Mouse (Mus musculus): ENCODE results near the gene Bricd5. TPM values are rescaled to one million over a fixed set of nuclear protein-coding genes. Genes with fewer than 3 reads are reported as not detected.

The Bricd5 gene
- total and polyA plus RNA-seq, 3 experiments = 0.98 TPM; not detected in 2

DNA sequence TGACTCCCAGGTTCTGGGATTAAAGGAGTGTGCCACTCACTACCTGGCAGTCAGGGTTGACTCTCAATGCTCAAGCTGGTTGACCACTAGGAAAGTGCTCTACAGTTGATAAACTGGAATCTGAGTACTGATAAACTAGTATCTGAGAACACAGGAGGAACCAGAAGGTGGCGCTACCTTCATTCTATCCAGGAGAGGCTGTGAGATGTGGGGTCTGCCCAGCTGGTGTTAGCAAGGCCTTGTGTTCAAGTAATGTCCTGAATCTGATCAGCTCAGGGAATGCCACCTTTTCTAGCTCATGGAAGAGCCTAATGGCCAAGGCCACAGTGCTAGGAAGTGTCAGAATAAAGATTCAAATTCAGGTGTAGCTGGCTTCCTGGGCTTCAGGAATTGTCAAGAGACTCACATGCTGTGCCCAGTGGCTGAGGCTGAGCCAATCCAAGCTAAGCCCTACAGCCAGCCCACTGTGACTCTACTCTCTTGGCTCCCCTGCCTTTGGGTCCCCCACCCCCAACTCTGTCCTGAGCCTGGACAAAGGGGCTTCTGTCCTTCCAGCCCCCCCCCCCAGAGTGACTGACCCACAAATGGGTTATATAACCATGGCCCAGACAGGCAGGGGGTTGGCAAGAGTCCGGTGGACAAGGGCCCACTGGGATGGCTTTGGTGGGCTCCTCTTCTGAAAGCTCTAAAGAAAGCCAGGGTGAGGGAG is 21.1 kb downstream of the Bricd5 start:
- peaks cover 30% of the 10 kb centered on the region for H3K27me3 ChIP-seq (replicated peaks)

DNA sequence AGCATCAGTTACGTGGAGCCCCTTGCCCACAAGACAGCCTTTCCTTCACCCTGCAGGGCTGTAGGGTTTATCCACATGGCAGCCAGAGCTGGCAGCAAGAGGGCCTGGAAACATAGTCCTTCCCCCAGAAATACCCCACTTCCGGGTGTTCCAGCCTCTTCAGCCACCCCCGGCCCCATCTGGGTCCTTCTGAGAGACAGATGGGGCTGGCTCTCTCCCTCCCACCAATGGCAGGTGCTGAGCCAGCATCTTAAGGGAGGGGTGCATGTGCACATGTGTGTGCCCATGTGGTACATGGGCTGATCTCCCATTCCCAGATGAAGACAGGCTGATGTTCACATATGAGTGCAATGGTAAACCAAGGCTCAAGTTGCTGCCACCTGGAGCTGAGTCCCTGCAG is 21.8 kb downstream of the Bricd5 start:
- H3K27me3 ChIP-seq (replicated peaks) = peaks cover 24% of the 10 kb centered on the region
- no peaks in the 10 kb centered on the region for H3K79me2 ChIP-seq (replicated peaks; ENCODE audit: control insufficient read depth, extremely low read depth, insufficient read depth, poor library complexity, severe bottlenecking)
- in situ Hi-C loops (cut with MboI; ENCODE audit: low pct_ligation_motif_present, low pct_unique_long_range_greater_than_20kb, low sequenced_read_pairs) = no loop called here
- no peaks in the 10 kb centered on the region for H3K4me1 ChIP-seq (ENCODE audit: control insufficient read depth in 1 of 2, insufficient read depth in 2 of 2)
- no peak for TF ChIP-seq HCFC1 (IDR thresholded peaks at IDR 0.05; ENCODE audit: low read depth, low read length)
- no peak for TF ChIP-seq ELF1 (IDR thresholded peaks at IDR 0.05; ENCODE audit: low read depth, low read length)
- no peak for TF ChIP-seq RCOR1 (conservative IDR thresholded peaks at IDR 0.05; ENCODE audit: low read depth, low read length)
- TF ChIP-seq UBTF (IDR thresholded peaks at IDR 0.05; ENCODE audit: low read depth, low read length) = no peak
- TF ChIP-seq CHD1 (IDR thresholded peaks at IDR 0.05; ENCODE audit: low read depth, low read length) = no peak
- TF ChIP-seq ZKSCAN1 (IDR thresholded peaks at IDR 0.05; ENCODE audit: borderline replicate concordance, low read depth, low read length) = no peak
- TF ChIP-seq CTCF (conservative IDR thresholded peaks at IDR 0.05 in 1 of 2, IDR thresholded peaks at IDR 0.05 in 1 of 2; ENCODE audit: low read depth in 2 of 2, low read length in 2 of 2) = no peak
- no peak for TF ChIP-seq MAX (IDR thresholded peaks at IDR 0.05; ENCODE audit: low read length)
- no peak for TF ChIP-seq ZC3H11A (IDR thresholded peaks at IDR 0.05; ENCODE audit: low read depth, low read length)
- no peak for TF ChIP-seq POLR2AphosphoS2 (IDR thresholded peaks at IDR 0.05; ENCODE audit: low read depth, low read length)
- no peak for TF ChIP-seq MEF2A (IDR thresholded peaks at IDR 0.05; ENCODE audit: borderline replicate concordance, low read depth, low read length)
- TF ChIP-seq ZMIZ1 (IDR thresholded peaks at IDR 0.05; ENCODE audit: low read depth, low read length) = no peak
- TF ChIP-seq JUND (conservative IDR thresholded peaks at IDR 0.05; ENCODE audit: low read depth, low read length) = no peak
- no peak for TF ChIP-seq RAD21 (IDR thresholded peaks at IDR 0.05; ENCODE audit: low read depth, low read length)
- TF ChIP-seq NRF1 (IDR thresholded peaks at IDR 0.05; ENCODE audit: low read depth, low read length) = no peak
- no peak for TF ChIP-seq MXI1 (IDR thresholded peaks at IDR 0.05; ENCODE audit: low read depth, low read length)
- no peak overlapping the region for H3K4me3 ChIP-seq (replicated peaks in 1 of 3; ENCODE audit: low read depth in 2 of 3, low read length in 2 of 3, poor library complexity in 1 of 3)
- H3K27ac ChIP-seq (ENCODE audit: insufficient read depth, low read depth) = no peak overlapping the region
- no peaks in the 10 kb centered on the region for H3K9me3 ChIP-seq (replicated peaks; ENCODE audit: low read length)
- no peak overlapping the region for H3K4me2 ChIP-seq (ENCODE audit: insufficient read depth, low read depth, poor library complexity, severe bottlenecking)
- H3K36me3 ChIP-seq (replicated peaks in 1 of 2; ENCODE audit: control insufficient read depth in 1 of 2, insufficient read depth in 1 of 2, low read length in 1 of 2) = no peaks in the 10 kb centered on the region
- no peak overlapping the region for H3K9ac ChIP-seq (ENCODE audit: insufficient read depth, low read depth)
- no peak for DNase-seq (ENCODE audit: extremely low read depth)
- dilution Hi-C loops (cut with MboI; ENCODE audit: extremely low pct_ligation_motif_present, extremely low pct_unique_long_range_greater_than_20kb, low sequenced_read_pairs) = no loop called here

More for the DNA sequence above, 21.1 kb downstream of the Bricd5 start:
- no peaks in the 10 kb centered on the region for H3K4me1 ChIP-seq (ENCODE audit: control insufficient read depth in 1 of 2, insufficient read depth in 2 of 2)
- no peak overlapping the region for H3K27ac ChIP-seq (ENCODE audit: insufficient read depth, low read depth)
- dilution Hi-C loops (cut with MboI; ENCODE audit: extremely low pct_ligation_motif_present, extremely low pct_unique_long_range_greater_than_20kb, low sequenced_read_pairs) (no loop called here), in situ Hi-C loops (cut with MboI; ENCODE audit: low pct_ligation_motif_present, low pct_unique_long_range_greater_than_20kb, low sequenced_read_pairs) (no loop called here)
- DNase-seq (ENCODE audit: extremely low read depth) = peak; percentile 66
- H3K4me3 ChIP-seq (replicated peaks in 1 of 3; ENCODE audit: low read depth in 2 of 3, low read length in 2 of 3, poor library complexity in 1 of 3) = no peak overlapping the region
- H3K36me3 ChIP-seq (replicated peaks in 1 of 2; ENCODE audit: control insufficient read depth in 1 of 2, insufficient read depth in 1 of 2, low read length in 1 of 2) = no peaks in the 10 kb centered on the region
- H3K4me2 ChIP-seq (ENCODE audit: insufficient read depth, low read depth, poor library complexity, severe bottlenecking) = no peak overlapping the region
- no peaks in the 10 kb centered on the region for H3K79me2 ChIP-seq (replicated peaks; ENCODE audit: control insufficient read depth, extremely low read depth, insufficient read depth, poor library complexity, severe bottlenecking)
- TF ChIP-seq ZC3H11A (IDR thresholded peaks at IDR 0.05; ENCODE audit: low read depth, low read length) (0 out of 2 replicates have a peak, but pooled peaks have one; percentile 20), E2F4 (IDR thresholded peaks at IDR 0.05; ENCODE audit: insufficient replicate concordance, low read depth, low read length) (no peak), RAD21 (IDR thresholded peaks at IDR 0.05; ENCODE audit: low read depth, low read length) (peak; percentile 78), POLR2AphosphoS2 (IDR thresholded peaks at IDR 0.05; ENCODE audit: low read depth, low read length) (no peak), SMC3 (IDR thresholded peaks at IDR 0.05; ENCODE audit: low read depth, low read length) (peak; percentile 68), NELFE (IDR thresholded peaks at IDR 0.05; ENCODE audit: low read depth, low read length) (0 out of 2 replicates have a peak, but pooled peaks have one; percentile 23), KAT2A (IDR thresholded peaks at IDR 0.05; ENCODE audit: insufficient replicate concordance, low read length) (no peak), CTCF (conservative IDR thresholded peaks at IDR 0.05 in 1 of 2, IDR thresholded peaks at IDR 0.05 in 1 of 2; ENCODE audit: low read depth in 2 of 2, low read length in 2 of 2) (peak; percentile 64 to 85)
- no peak overlapping the region for H3K9ac ChIP-seq (ENCODE audit: insufficient read depth, low read depth)
- H3K9me3 ChIP-seq (replicated peaks; ENCODE audit: low read length) = no peaks in the 10 kb centered on the region
